27 mouse cellular contexts compared by ENCODE assay signal in genomic region chr6:21310159-21310558, GRCm38 (mm10).
DNase-seq lines count a peak whose midpoint lies in the region; ATAC-seq lines count a peak whose summit lies in the region.
"Had no signal": no experiment of that assay in that cellular context is flagged by ENCODE, and none has a peak within 500 bp of the region (broad histone marks: within the 10 kb centered on the region; RNA-seq: fewer than 3 reads in every experiment).

No protein-coding gene starts in this region.

- DNase-seq in forebrain, embryonic 11.5 days (ENCODE audit: low spot score) = no peak
- DNase-seq in forebrain, embryonic 10.5 days (ENCODE audit: extremely low spot score, low spot score) = no peak
- peak; percentile 0 to 1 for DNase-seq in heart, adult 18-20 months
- no peak for DNase-seq in heart, postnatal 25 days (ENCODE audit: low spot score)
- DNase-seq: adrenal gland, adult 8-10 months; adrenal gland, postnatal 25 days; cerebellum, adult 18-20 months; cerebellum, adult 9-10 months; cerebellum, postnatal 14 days; forebrain, postnatal 0 days; gastrocnemius, adult 2 months; gastrocnemius, postnatal 14 days; heart, adult 11 months; heart, postnatal 10 days; kidney, adult 11 months; kidney, adult 8-10 months had no signal

- no peak overlapping the region for H3K9ac ChIP-seq in forebrain, embryonic 11.5 days (ENCODE audit: low read length)
- no peak overlapping the region for H3K9ac ChIP-seq in heart, embryonic 11.5 days (ENCODE audit: low read depth, low read length)
- no peak overlapping the region for H3K9ac ChIP-seq in heart, embryonic 15.5 days
- H3K9ac ChIP-seq: embryonic facial prominence, embryonic 12.5 days; embryonic facial prominence, embryonic 15.5 days; forebrain, postnatal 0 days; hindbrain, embryonic 13.5 days; intestine, embryonic 15.5 days; kidney, embryonic 15.5 days had no signal

- no peaks in the 10 kb centered on the region for H3K27me3 ChIP-seq in forebrain, embryonic 11.5 days (ENCODE audit: control insufficient read depth, insufficient read depth, low read length)
- H3K27me3 ChIP-seq in forebrain, embryonic 10.5 days (ENCODE audit: poor library complexity, severe bottlenecking) = no peaks in the 10 kb centered on the region
- H3K27me3 ChIP-seq in heart, embryonic 11.5 days (ENCODE audit: control insufficient read depth, insufficient read depth, low read length) = no peaks in the 10 kb centered on the region
- no peaks in the 10 kb centered on the region for H3K27me3 ChIP-seq in heart, embryonic 15.5 days
- H3K27me3 ChIP-seq: embryonic facial prominence, embryonic 12.5 days; embryonic facial prominence, embryonic 15.5 days; hindbrain, embryonic 13.5 days; intestine, embryonic 15.5 days; kidney, embryonic 15.5 days had no signal

- no peaks in the 10 kb centered on the region for H3K4me1 ChIP-seq in forebrain, embryonic 11.5 days (replicated peaks; ENCODE audit: control insufficient read depth, insufficient read depth, low read length)
- peaks cover 6% of the 10 kb centered on the region for H3K4me1 ChIP-seq in forebrain, embryonic 10.5 days
- H3K4me1 ChIP-seq in heart, embryonic 11.5 days (ENCODE audit: control insufficient read depth, insufficient read depth, low read length) = no peaks in the 10 kb centered on the region
- no peaks in the 10 kb centered on the region; the same call in 1 of the 2 replicates for H3K4me1 ChIP-seq in heart, embryonic 15.5 days (replicated peaks)
- H3K4me1 ChIP-seq: embryonic facial prominence, embryonic 12.5 days; embryonic facial prominence, embryonic 15.5 days; heart, embryonic 10.5 days; hindbrain, embryonic 10.5 days; hindbrain, embryonic 13.5 days; intestine, embryonic 15.5 days; kidney, embryonic 15.5 days had no signal

- peak; percentile 64; the same call in 1 of the 2 replicates for ATAC-seq in forebrain, embryonic 11.5 days (replicated peaks; ENCODE audit: low FRiP score)
- no peak for ATAC-seq in heart, embryonic 11.5 days (replicated peaks; ENCODE audit: insufficient number of reproducible peaks, low FRiP score, low TSS enrichment)
- ATAC-seq in heart, embryonic 15.5 days (replicated peaks; ENCODE audit: insufficient number of reproducible peaks, insufficient read depth, low FRiP score, low read depth) = peak; percentile 39; the same call in 1 of the 2 replicates
- ATAC-seq: activated CD4-positive, CD25-positive, alpha-beta regulatory T cell, adult 4 months; forebrain, postnatal 0 days; hindbrain, embryonic 16.5 days; intestine, embryonic 15.5 days had no signal

- no peak overlapping the region for H3K4me3 ChIP-seq in forebrain, embryonic 11.5 days (ENCODE audit: low read depth, low read length)
- no peak overlapping the region for H3K4me3 ChIP-seq in forebrain, embryonic 10.5 days
- H3K4me3 ChIP-seq in heart, embryonic 11.5 days (ENCODE audit: low read depth, low read length) = no peak overlapping the region
- no peak overlapping the region for H3K4me3 ChIP-seq in heart, embryonic 15.5 days
- H3K4me3 ChIP-seq: embryonic facial prominence, embryonic 12.5 days; embryonic facial prominence, embryonic 15.5 days; gastrocnemius, adult 2 months; heart, embryonic 10.5 days; hindbrain, embryonic 10.5 days; hindbrain, embryonic 13.5 days; intestine, embryonic 15.5 days; kidney, embryonic 15.5 days had no signal

- intact Hi-C loops in heart, postnatal 25 days (cut with DNase I) = no loop called here

- H3K4me2 ChIP-seq in forebrain, embryonic 11.5 days (ENCODE audit: low read depth, low read length, severe bottlenecking) = no peak overlapping the region
- H3K4me2 ChIP-seq in heart, embryonic 11.5 days = no peak overlapping the region
- H3K4me2 ChIP-seq in heart, embryonic 15.5 days = no peak overlapping the region
- H3K4me2 ChIP-seq: embryonic facial prominence, embryonic 12.5 days; embryonic facial prominence, embryonic 15.5 days; hindbrain, embryonic 13.5 days; intestine, embryonic 15.5 days; kidney, embryonic 15.5 days had no signal

- 47% methylated on average over 3 of the region's 3 CpGs for WGBS in forebrain, embryonic 11.5 days
- whole genome bisulfite sequencing in forebrain, embryonic 10.5 days = 78% methylated on average over 3 of the region's 3 CpGs
- WGBS in heart, embryonic 11.5 days (ENCODE audit: insufficient replicate concordance) = 76% methylated on average over 3 of the region's 3 CpGs
- WGBS in heart, embryonic 15.5 days = 69% methylated on average over 3 of the region's 3 CpGs

- H3K27ac ChIP-seq in forebrain, embryonic 11.5 days (ENCODE audit: low read depth, low read length) = no peak overlapping the region
- H3K27ac ChIP-seq in forebrain, embryonic 10.5 days = no peak overlapping the region
- H3K27ac ChIP-seq in heart, embryonic 11.5 days (ENCODE audit: low read depth, low read length) = no peak overlapping the region
- no peak overlapping the region for H3K27ac ChIP-seq in heart, embryonic 15.5 days
- H3K27ac ChIP-seq: embryonic facial prominence, embryonic 12.5 days; embryonic facial prominence, embryonic 15.5 days; gastrocnemius, adult 2 months; heart, embryonic 10.5 days; hindbrain, embryonic 10.5 days; hindbrain, embryonic 13.5 days; intestine, embryonic 15.5 days; kidney, embryonic 15.5 days had no signal

- H3K36me3 ChIP-seq in forebrain, embryonic 11.5 days (ENCODE audit: control insufficient read depth, insufficient read depth, low read length) = no peaks in the 10 kb centered on the region
- no peaks in the 10 kb centered on the region for H3K36me3 ChIP-seq in forebrain, embryonic 10.5 days (replicated peaks)
- no peaks in the 10 kb centered on the region for H3K36me3 ChIP-seq in heart, embryonic 11.5 days (ENCODE audit: control insufficient read depth, insufficient read depth, low read length)
- H3K36me3 ChIP-seq in heart, embryonic 15.5 days = no peaks in the 10 kb centered on the region
- H3K36me3 ChIP-seq: embryonic facial prominence, embryonic 12.5 days; embryonic facial prominence, embryonic 15.5 days; heart, embryonic 10.5 days; hindbrain, embryonic 10.5 days; hindbrain, embryonic 13.5 days; intestine, embryonic 15.5 days; kidney, embryonic 15.5 days had no signal

- H3K9me3 ChIP-seq in forebrain, embryonic 11.5 days (ENCODE audit: control insufficient read depth, low read length) = no peaks in the 10 kb centered on the region
- H3K9me3 ChIP-seq in forebrain, embryonic 10.5 days = no peaks in the 10 kb centered on the region
- H3K9me3 ChIP-seq in heart, embryonic 11.5 days (replicated peaks; ENCODE audit: control insufficient read depth, low read length) = no peaks in the 10 kb centered on the region
- H3K9me3 ChIP-seq in heart, embryonic 15.5 days (replicated peaks) = no peaks in the 10 kb centered on the region
- H3K9me3 ChIP-seq: embryonic facial prominence, embryonic 12.5 days; embryonic facial prominence, embryonic 15.5 days; heart, embryonic 10.5 days; hindbrain, embryonic 10.5 days; hindbrain, embryonic 13.5 days; intestine, embryonic 15.5 days; kidney, embryonic 15.5 days had no signal

Comparison
In these comparisons a context has a peak if more than half of its experiments do, and no peak if none do; other contexts are left out.
1. DNase-seq: peak in heart, adult 18-20 months (2 of 2); none in forebrain, embryonic 11.5 days (single experiment), forebrain, embryonic 10.5 days (single experiment) and heart, postnatal 25 days (single experiment).